Mouse (Mus musculus): ENCODE measurements around the gene Ebf1.
A peak's percentile ranks its signal among the peaks of the same experiment; 100 is the strongest.

Ebf1 gene

GRCm38 (mm10) chr11:44665156-44665682 lies 48.1 kb downstream of the Ebf1 start:
- peak; percentile 81 for DNase-seq

DNA sequence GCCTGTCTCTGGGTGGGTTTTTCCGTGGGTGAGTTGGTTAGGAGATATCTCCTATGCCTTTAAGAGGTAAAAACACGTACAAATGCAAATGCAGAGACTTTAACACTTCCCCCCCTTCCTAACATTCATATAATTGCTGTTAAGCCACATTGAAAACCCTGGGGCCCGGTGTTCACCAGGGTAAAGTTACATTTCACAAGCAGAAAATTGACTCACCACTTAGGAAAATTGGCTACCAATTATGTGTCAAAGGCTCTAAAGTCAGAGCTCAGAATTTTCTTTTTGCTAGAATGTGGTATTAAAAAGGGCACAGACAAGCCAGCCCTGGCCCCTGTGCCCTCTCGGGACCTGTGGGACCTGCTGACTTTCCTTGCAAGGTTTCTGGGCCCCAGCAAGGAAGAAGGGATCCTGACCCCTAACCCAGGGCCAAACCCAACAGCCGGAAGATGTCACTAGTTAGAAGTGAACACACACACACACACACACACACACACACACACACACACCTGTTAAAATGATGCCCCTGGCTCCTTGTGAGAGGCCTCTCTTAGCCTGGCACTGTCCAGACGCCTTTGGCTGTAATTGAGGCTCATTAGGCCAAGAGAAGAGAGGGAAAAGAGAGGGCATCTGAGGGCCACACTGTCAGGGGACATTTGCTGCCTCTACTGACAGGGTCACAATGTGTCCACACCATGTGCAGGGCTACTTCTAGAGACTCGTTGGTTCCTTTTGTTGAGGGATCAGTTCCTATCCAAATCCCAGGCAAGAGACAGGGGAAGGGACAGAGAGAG lies 48.8 kb downstream of the Ebf1 start:
- DNase-seq: no peak

DNA sequence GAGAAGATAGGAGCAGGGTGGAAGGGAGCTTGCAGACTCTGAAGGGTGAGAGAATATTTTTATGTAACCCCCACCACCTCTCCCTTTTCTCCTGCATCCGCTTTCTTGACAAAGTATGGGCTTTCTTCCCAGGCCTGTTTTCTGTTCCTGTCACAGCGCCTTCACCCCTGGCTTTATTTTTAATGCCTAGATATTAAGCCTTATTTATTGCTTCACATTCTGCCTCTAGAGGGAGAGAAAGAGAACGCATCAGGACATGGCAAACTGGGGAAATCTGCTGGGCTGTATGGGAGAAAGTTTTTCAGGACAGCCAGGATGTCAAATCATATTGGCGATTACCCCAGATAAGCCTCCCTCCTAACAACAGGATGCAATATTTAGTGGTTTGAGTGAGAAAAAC lies 49.6 kb downstream of the Ebf1 start:
- DNase-seq: no peak

DNA sequence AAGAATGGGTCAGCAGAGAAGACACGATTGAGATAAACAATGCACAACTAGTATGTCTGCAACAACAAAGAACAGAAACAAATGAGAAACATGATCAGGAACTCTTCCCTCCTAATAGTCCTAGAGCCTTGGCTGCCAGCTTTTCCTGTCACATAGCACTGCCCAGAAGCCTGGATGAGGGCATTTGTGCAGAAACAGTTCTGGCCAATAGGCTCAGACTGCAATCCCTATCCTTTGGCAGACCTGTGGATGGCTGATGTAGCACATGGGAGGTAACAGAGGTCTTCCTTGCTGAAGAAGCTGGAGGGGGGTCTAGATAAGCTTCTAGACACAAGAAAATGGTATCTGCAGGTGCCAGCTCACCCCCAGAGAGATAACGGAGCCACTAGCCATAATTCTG lies 64.2 kb downstream of the Ebf1 start:
- no peak for DNase-seq

DNA sequence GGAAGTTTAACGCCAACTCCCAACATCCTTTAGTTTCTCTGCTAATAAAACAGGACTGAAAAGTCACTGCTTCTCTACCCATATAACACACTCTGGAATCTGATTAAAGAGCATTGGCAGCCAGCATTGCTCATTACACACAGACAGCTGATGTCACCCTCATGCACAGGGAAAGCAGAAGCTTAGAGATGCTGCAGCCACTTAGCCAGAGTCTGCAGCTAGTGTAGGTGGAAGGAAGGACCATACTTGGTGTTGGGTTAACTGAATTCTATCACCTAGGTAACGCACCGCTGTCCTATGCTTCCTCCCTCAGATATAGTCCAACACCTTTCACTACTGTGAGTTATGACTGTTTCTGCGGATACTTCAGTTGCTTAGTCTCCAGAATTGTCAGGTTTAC lies 64.9 kb downstream of the Ebf1 start:
- DNase-seq: no peak

DNA sequence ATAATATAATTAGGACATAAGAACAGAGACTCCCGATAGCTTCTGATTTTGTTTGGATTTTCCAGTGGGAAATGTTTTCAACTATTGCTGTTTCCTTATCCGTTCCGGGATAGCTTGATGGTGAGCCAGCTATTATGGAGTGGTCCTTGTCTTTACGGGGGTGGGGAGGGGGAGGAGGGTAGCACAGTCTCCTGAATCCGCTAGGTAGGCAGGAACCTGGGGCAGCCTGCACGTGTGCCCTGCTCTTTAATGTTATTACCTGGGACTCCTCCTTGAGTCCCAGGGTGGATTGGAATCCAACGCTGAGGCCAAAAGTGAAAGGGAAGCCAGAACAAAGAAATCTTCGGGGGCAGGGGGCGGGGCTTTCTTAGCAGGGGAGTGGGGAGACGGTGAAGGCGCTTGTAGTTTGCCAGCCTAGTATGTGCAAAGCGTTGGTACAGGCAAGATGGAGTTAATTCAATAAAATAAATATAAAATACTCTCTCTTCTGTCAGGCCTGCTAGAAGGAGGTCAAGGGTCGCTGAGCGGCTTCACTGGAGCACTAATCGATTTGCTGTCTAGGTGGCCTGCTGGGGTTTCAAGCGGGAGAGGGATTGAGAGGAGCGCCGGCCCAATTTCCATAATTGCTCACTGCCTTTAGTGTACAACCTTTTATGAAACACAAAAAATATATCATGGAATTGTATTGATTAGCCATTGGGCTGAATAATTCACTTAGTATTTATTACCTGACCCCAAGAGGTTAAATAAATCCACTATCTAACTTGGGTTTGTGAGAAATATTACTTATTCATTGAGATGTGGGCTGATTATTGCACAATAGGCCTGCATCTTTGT lies 65.8 kb downstream of the Ebf1 start:
- peak; percentile 73 for DNase-seq

GRCm38 (mm10) chr11:44684486-44685076 lies 67.5 kb downstream of the Ebf1 start:
- DNase-seq: no peak

DNA sequence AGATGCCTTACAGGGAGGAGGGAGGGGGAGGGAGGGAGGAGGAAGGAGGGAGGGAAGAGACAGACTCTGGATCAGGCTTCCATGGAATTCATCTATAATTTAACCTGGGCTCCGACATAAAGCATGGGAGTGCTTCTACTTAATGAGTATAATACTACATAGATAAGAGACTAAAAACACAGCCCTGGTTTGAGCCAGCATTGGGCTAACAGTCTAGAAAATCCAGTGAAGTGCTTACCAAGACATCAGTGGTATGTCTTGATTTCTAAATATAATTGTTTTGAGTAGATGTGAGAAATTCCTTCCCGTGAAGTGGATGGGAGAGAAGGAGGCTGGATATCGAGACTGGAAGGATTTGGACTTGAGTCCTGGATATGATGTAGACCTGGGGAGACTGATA lies 68.0 kb downstream of the Ebf1 start:
- no peak for DNase-seq

DNA sequence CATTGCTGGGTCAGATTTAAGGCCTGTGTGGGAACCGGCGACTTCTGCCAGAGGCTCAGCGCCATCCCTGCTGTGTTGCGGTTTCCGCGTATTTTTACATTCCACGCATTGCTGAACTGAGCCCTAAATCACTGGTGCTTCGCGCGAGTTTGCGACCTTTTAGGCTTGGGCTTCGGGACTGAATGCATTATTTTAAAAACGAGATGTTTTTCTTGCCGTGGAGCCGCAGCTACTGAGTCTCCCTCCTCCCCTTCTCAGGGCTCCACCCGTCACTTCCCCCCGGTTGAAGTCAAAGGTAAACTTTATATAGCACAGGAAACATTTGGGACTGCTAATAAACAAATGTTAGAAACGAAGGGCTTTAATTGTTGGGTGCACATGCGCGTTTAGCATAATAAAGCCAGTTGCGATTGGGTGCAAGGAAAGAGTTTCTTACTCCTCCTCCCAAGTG lies 68.8 kb downstream of the Ebf1 start:
- DNase-seq: peak; percentile 63

- no peak for DNase-seq
Measured at GRCm38 (mm10) chr11:44686378-44686777, 69.3 kb downstream of the Ebf1 start.

DNA sequence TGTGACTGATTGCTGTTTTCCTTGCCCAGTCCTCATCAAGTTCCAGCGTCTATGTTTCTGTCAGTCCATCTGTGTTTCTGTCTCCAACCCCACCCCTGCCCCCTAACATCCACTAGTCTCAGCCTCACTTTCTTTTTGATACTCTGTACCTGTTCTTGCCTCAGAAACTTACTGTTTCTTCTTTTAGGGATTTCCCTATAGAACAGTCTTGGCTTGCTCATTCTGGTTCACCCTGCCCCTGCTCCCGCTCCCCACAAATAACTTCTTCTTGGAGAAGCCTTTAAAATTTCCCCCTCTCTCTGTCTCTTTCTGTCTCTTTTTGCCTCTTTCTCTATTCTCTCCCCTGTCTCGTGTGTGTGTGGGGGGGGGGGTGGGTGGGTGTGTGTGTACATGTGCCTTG lies 71.4 kb downstream of the Ebf1 start:
- no peak for DNase-seq

GRCm38 (mm10) chr11:44689571-44690264 lies 72.6 kb downstream of the Ebf1 start:
- DNase-seq: no peak

- no peak for DNase-seq
Measured at GRCm38 (mm10) chr11:44690265-44690572, 73.1 kb downstream of the Ebf1 start.

GRCm38 (mm10) chr11:44695416-44695815 lies 78.3 kb downstream of the Ebf1 start:
- DNase-seq: no peak

GRCm38 (mm10) chr11:44696539-44697201 lies 79.6 kb downstream of the Ebf1 start:
- peak; percentile 85 for DNase-seq

DNA sequence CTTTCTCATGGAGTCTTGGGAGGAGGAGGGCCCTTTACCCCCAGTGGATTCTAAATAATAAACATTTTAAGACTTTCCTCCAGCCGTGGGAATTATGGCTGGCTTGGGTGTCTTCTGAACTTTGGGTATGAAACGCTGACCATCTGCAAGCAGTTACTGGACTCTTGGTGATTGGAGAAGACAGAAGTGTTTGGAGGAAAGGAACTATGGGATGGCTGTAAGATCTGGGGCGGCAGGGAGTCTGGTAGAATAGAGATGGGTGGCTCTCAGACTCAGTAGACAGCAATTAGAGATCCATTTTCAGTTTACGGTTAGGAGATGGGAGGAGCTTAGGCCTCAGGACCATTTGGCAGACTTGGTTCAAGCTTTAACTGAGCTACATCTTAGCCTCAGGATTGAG lies 83.1 kb downstream of the Ebf1 start:
- no peak for DNase-seq

- DNase-seq: no peak
Measured at GRCm38 (mm10) chr11:44701221-44701810, 84.2 kb downstream of the Ebf1 start.

DNA sequence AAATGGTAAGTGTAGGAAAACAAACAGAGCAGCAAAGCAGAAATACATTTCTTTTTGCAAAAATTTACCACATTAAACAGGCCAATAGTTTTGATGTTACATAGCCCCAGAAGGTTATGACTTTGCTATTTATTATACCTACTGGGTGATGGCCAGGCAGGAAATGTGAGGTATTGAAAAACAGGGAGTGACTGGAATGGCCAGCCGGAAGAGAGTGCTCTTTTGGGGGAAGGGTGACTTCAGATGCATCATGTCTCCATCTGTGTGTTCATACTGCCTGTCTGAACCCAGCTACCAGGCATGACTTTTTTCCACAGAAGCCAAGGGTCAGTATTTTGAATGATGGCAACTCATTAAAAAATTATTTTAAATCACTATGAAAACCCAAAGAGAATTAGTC lies 84.7 kb downstream of the Ebf1 start:
- no peak for DNase-seq

DNA sequence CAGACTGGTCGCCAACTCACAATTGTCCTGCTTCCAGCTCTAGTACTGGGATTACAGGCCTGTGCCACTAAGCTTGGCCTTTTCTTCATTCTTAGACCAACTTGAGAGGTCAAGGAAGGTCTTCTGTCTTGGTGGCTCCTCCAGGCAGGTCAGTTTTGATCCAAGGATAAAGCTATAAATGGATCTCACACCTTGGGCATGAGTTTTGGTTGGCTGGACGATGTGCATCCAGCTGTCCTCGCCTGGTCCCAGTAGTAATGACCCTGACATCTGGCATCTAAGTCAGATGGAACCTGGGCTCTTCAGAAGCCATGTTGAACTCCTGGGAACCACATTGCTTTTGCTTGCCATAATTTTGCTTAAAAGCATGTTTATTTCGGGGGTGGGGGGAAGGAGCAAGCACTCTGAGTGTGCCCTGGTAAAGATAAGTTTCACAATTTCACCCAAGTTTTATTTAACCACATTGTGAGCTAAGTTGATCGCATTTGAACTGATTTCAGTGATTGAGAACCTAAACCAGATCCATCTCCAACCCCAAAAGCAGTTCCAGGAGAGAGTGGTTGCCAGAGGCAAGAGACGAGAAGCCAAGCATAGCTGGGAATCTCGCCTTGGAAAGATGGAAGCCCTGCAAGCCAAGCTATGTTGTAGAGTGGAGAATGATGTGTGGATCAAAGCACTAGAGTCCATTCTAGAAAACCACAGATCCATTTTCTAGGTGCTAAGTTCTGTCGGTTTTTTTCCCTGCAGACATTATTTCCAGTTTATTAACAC lies 85.8 kb downstream of the Ebf1 start:
- DNase-seq: no peak

DNA sequence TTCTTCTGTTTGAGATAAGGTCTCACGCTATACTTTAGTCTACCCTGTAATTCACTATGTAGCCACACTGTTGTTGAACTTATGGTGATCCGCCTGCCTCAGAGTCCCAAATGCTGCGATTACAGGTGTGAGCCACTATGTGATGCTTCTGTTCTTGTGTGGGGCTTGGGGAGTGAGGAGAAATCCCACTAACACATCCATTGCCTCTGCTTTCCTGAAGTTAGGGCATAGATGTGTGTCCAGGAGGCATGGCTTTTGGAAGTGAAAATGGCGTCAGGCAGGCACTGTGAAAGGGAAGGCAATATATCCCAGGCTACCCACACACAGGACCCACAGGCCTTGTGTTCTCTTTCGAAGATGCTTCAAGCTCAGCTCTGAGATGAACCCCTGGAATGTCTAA lies 86.8 kb downstream of the Ebf1 start:
- no peak for DNase-seq

DNA sequence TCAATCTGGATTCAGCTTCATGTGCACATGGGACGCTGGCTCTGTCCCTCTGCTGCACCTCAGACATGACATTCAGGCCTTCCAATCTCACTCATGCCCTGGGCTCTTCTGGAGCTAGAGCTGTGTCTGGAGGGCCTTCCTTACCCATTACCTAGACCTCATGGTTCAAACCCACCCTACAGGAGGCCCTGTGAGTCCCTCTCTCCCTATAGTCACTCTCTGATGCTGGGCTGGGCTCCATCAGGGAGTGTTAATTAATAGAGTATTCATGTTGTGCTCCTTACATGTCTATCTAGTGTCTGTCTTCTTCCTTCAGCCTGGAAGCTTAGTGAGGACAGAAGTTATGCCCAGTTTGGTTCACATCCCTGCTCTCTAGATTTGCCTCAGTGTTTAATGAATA lies 88.7 kb downstream of the Ebf1 start:
- no peak for DNase-seq

Measured in embryo, embryonic 11 days (tissue).